Mouse (Mus musculus): ENCODE data around the gene Nav1. TPM values are rescaled to one million over a fixed set of nuclear protein-coding genes. Genes with fewer than 3 reads are reported as not detected.
A peak's percentile ranks its signal among the peaks of the same experiment; 100 is the strongest.

Nav1 gene
- polyA plus RNA-seq, 1 experiment from 2014 or later, result 20.7 TPM

- Histone ChIP-seq H3K4me1 (replicated peaks) (peaks cover 12% of the 10 kb centered on the region), H3K4me3 (no peak overlapping the region), H3K27ac (no peak overlapping the region), H3K9ac (no peak overlapping the region), H3K36me3 (peaks cover 70% of the 10 kb centered on the region), H3K4me2 (no peak overlapping the region), H3K27me3 (no peaks in the 10 kb centered on the region), H3K9me3 (replicated peaks) (no peaks in the 10 kb centered on the region)
- no peak for ATAC-seq (replicated peaks; ENCODE audit: insufficient number of reproducible peaks, insufficient read depth, low FRiP score, low read depth)
- 77% methylated on average over 9 of the region's 9 CpGs for WGBS
Measured at GRCm38 (mm10) chr1:135385161-135385560, 221.9 kb downstream of the Nav1 start.

Small RNA genes within 50 kb of the gene (microRNA-seq; reads per million reads assigned to microRNA genes)
- 4.8 reads per million, percentile 17 among the genes with 10 or more reads in this experiment for gene Mir1231

Other genes starting within 250 kb of the Nav1 start
- 26.0 and 33.0 TPM in 2 replicates for gene Shisa4, start 232.1 kb downstream of the Nav1 start, polyA plus RNA-seq (2015; fragmentation: Nextera tagmentation; extraction: Ambion mirVana)
- gene Ipo9, start 176.8 kb downstream of the Nav1 start, polyA plus RNA-seq (2015; fragmentation: Nextera tagmentation; extraction: Ambion mirVana), result 63.9 and 82.7 TPM in 2 replicates
- gene Csrp1, start 112.8 kb upstream of the Nav1 start, polyA plus RNA-seq (2015; fragmentation: Nextera tagmentation; extraction: Ambion mirVana), result 149 and 169 TPM in 2 replicates
- gene Phlda3, start 158.8 kb upstream of the Nav1 start, polyA plus RNA-seq (2015; fragmentation: Nextera tagmentation; extraction: Ambion mirVana), result 70.5 and 85.0 TPM in 2 replicates
- 3,693 and 4,133 TPM in 2 replicates for gene Tnni1, start 172.1 kb upstream of the Nav1 start, polyA plus RNA-seq (2015; fragmentation: Nextera tagmentation; extraction: Ambion mirVana)
- gene Lad1, start 211.3 kb upstream of the Nav1 start, polyA plus RNA-seq (2015; fragmentation: Nextera tagmentation; extraction: Ambion mirVana), result 3.2 and 5.8 TPM in 2 replicates
- 7,410 and 9,283 TPM in 2 replicates for gene Tnnt2, start 229.1 kb upstream of the Nav1 start, polyA plus RNA-seq (2015; fragmentation: Nextera tagmentation; extraction: Ambion mirVana)